Mouse (Mus musculus) kidney, adult 9 months (tissue): ENCODE data around the gene Etnk2.
A peak's percentile ranks its signal among the peaks of the same experiment; 100 is the strongest.
"Not testable (repeated sequence)": the region's sequence is repeated elsewhere in the genome, so short reads cannot be mapped to it uniquely, and the experiment has no call there.

Experiments used
- DNase-seq: peaks from one replicate; pipeline ENCODE4 v3.0.0; 2022

Gene Etnk2

GRCm38 (mm10) chr1:133363276-133364021 is at the start of gene Etnk2:
Gene Etnk2, plus strand, starts transcription at chr1:133363572.
- DNase-seq = peak; percentile 89

GRCm38 (mm10) chr1:133314364-133314763 is 49.0 kb upstream of the Etnk2 start:
- peak; percentile 57 for DNase-seq

GRCm38 (mm10) chr1:133315775-133316174 is 47.6 kb upstream of the Etnk2 start:
- DNase-seq = no peak

GRCm38 (mm10) chr1:133316577-133316976 is 46.8 kb upstream of the Etnk2 start:
- DNase-seq = no peak

GRCm38 (mm10) chr1:133317149-133317548 is 46.2 kb upstream of the Etnk2 start:
- no peak for DNase-seq

- DNase-seq = no peak
Observed at GRCm38 (mm10) chr1:133321267-133321925, 42.0 kb upstream of the Etnk2 start, which contains the start of gene Kiss1. Gene Kiss1, plus strand, starts transcription at chr1:133321875.

- no peak for DNase-seq
Observed at GRCm38 (mm10) chr1:133323333-133323732, 40.0 kb upstream of the Etnk2 start.

GRCm38 (mm10) chr1:133325951-133326350 is 37.4 kb upstream of the Etnk2 start:
- DNase-seq = no peak

- DNase-seq = no peak
Observed at GRCm38 (mm10) chr1:133327094-133327493, 36.3 kb upstream of the Etnk2 start.

- no peak for DNase-seq
Observed at GRCm38 (mm10) chr1:133328299-133328795, 35.0 kb upstream of the Etnk2 start.

- DNase-seq = no peak
Observed at GRCm38 (mm10) chr1:133328896-133329637, 34.3 kb upstream of the Etnk2 start.

GRCm38 (mm10) chr1:133329638-133329964 is 33.8 kb upstream of the Etnk2 start:
- DNase-seq = no peak

- no peak for DNase-seq
Observed at GRCm38 (mm10) chr1:133331142-133331541, 32.2 kb upstream of the Etnk2 start.

GRCm38 (mm10) chr1:133332656-133333430 is 30.5 kb upstream of the Etnk2 start:
- DNase-seq = no peak

GRCm38 (mm10) chr1:133333937-133334336 is 29.4 kb upstream of the Etnk2 start:
- DNase-seq = no peak

- DNase-seq = not testable (repeated sequence)
Observed at GRCm38 (mm10) chr1:133340403-133340802, 23.0 kb upstream of the Etnk2 start.

- no peak for DNase-seq
Observed at GRCm38 (mm10) chr1:133344357-133344756, 19.0 kb upstream of the Etnk2 start.

- no peak for DNase-seq
Observed at GRCm38 (mm10) chr1:133346531-133346930, 16.8 kb upstream of the Etnk2 start.

- no peak for DNase-seq
Observed at GRCm38 (mm10) chr1:133347226-133347625, 16.1 kb upstream of the Etnk2 start.

GRCm38 (mm10) chr1:133347693-133348520 is 15.5 kb upstream of the Etnk2 start:
- peak; percentile 66 for DNase-seq

GRCm38 (mm10) chr1:133350210-133350609 is 13.2 kb upstream of the Etnk2 start, which contains the start of gene Ren1:
Gene Ren1, plus strand, starts transcription at chr1:133350510.
- no peak for DNase-seq

- DNase-seq = no peak
Observed at GRCm38 (mm10) chr1:133351762-133352161, 11.6 kb upstream of the Etnk2 start.
